Mouse (Mus musculus): Measurements from ENCODE around the gene Zfyve26.
"Not testable (repeated sequence)": the region's sequence is repeated elsewhere in the genome, so short reads cannot be mapped to it uniquely, and the experiment has no call there.

Gene Zfyve26

DNA sequence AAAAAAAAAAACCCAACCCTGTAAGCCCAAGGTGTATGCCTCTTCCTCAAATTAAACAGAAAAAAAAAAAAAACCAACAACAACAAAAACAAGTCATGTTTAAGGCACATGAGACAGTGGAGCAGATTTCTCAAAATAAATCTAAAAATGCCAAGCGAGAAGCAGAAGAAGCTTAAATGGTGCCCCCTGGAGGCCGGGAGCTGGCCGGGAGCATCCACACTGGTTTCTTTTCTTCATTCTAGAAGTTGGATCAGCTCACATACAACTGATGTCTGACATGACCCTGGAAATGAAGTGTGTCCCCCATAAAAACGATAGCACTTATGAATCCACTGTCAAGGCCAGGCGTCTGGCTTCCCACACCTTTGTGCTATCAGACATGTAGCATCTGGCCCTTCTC lies 35.1 kb downstream of the Zfyve26 start:
- in situ Hi-C loops (cut with MboI, MseI) = no loop called here

DNA sequence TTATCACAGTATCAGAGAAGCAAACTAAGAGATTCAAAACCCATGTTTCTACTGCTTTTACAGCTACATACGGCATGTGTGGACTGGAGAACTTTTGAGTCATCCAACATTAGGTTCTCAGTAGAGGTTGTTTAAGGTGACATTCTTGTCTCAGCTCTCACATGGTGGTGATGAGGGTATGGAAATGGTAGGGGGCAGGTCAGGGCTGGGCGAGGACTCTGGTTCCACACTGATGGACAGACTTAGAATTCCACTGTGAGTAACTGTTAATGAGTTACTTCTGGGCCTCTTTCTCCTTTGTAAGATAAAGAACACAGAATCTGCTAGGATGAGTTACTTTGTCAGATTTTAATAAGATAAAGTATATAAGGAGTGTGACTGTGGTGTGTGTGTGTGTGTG lies 36.0 kb downstream of the Zfyve26 start:
- in situ Hi-C loops (cut with MboI, MseI) = no loop called here

DNA sequence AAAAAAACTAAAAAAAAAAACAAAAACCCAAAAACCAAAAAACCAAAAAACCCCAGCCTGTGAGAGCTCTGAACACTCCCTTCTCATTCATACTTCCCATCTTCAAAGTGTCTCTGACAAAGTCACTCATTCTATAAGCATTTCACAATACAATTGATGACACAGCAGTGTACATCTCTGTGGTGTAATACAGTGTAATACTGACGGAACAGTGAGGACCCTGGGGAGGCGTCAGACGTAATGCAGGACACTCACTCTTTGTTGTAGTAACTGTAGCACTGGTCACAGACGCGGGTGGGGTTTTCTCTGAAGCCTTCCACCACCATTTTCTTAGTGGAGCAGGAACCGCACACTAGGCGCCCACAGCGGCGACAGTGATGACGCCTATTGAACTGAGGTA lies 41.1 kb downstream of the Zfyve26 start:
- in situ Hi-C loops (cut with MboI, MseI) = no loop called here

DNA sequence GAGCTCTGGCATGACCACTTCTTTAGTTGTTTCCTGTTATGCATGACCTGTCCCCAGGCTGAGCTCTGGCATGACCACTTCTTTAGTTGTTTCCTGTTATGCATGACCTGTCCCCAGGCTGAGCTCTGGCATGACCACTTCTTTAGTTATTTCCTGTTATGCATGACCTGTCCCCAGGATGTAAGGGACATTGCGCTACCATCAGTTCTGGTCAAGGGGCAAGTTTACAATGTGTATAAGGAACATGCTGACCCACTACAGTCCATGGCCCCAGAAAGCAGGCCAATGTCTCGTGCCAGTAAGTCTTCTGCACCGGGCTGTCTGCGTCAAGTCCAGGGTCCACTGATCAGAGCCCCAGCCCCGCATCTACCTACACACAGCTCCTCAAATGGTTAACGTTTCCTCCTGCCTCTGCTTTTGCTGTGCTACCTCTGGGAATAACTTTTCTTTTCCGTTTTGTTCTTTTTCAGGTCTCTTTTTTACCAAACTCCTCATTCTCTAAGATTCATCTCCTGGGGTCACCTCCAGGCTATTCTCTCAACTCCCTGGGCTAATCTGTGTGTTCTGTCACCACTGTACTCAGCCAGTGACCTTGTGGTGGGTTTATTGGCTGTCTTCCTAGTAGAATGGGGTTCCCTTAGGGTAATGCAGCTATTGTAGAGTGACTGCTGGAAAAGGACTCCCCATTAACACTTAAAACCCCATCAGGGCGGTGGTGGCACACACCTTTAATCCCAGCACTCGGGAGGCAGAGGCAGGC lies 42.6 kb downstream of the Zfyve26 start:
- in situ Hi-C loops (cut with MboI, MseI) = no loop called here

DNA sequence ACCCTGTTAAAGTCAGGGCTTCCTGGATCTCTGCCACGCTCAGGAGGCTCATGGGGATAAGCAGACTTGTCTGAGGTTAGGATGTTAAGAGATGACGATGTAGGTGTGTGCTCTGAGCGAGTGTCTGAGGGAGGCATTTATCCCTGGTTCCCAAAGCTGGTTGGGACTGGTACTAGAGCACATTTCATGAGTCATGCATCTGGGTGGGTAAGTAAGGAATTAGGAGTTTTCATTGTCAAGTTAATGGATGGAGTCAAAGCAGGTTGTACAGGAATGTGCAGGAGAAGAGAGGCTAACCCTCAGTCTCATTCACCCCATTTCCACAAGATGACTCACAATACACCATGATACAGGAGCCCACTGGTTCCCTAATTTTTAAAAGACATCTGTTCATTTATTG lies 48.0 kb downstream of the Zfyve26 start:
- in situ Hi-C loops (cut with MboI, MseI) = no loop called here

DNA sequence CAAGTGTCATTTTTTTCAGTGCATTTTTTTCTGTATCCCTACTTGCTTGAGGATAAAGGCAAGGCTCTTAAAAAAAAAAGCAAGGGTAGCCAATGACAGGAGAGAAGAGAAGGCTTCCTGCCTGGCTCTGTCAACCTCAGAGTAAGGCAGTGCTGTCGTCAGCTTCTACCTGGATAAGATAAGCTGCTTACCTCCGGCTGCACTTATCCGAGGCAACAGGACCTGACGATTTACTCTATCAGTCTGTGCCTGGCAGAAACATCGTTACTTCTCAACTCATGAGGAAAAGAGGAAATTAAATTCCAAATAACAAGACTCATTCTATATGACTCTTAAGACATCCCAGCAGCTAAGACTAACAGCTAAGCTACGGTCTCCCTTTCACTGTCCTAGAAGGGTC lies 53.2 kb downstream of the Zfyve26 start:
- in situ Hi-C loops (cut with MboI, MseI) = loop anchor here (5.0 kb wide), 1 partner anchor 51 kb away; the partner anchor contains the start of gene Rdh11

DNA sequence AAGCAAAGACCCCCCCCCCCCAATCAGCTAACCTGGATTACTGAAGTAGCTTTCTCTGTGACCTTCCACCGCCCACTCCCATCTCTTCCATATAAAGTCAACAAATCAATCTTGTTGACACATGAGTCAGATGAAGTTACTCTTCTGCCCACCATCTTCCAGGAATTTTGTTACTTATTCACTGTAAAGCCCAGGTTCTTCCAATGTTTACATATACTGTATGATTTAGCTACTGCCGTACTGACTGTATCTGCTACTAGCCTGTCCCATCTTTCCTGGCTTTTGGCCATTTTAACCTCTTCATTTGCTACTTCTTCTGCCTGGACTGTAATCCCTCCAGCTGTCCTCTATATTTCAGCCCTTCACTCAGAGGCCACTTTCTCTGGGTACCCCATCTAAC lies 54.1 kb downstream of the Zfyve26 start:
- in situ Hi-C loops (cut with MboI, MseI) = loop anchor here (5.0 kb wide), 1 partner anchor 50 kb away; the partner anchor contains the start of gene Rdh11

DNA sequence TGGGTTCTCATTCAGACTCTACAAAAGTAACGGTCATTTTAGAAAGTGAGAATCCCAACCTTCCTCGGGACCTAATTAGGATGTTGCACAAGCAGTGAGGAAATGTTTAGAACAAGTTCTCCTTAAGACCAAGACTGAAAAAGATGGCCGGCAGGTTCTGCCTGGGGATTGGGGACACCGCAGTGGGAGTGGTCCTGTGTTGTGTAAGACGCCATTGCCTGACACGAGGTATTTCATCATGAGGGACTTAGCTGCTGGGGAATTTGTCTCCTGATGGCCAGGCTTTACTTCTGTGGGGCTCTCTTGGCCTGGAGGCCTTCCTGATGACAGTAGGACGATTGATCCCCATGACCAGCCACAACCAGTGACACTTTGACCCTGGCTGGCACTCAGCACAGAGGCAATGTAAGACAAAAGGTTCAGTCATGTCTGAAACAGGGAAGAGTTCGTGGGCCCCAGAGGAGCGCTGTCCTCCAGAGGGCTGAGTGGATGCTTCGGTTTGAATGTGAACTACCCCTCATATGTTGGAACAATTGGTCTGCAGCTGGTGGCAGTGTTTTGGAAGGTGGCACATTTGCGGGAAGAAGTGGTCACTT lies 60.5 kb downstream of the Zfyve26 start:
- in situ Hi-C loops (cut with MboI, MseI) = no loop called here

DNA sequence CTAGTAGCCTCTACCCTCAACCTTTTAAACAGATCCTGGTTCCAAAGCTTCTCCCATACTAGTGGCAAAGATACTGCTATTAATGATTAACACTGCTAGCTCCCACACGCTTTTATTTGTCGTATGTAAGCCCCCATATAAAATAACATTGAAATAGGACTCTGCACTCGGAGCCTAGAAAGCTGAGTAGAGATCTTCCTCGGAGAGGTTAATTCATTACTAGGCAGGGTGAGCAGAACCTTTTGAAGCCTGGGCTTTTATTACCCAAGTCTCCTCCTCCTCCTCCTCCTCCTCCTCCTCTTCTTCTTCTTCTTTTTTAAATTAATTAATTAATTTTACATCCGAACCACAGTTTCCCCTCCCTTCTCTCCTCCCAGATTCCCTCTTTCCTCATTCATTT lies 78.6 kb downstream of the Zfyve26 start:
- in situ Hi-C loops (cut with MboI, MseI) = no loop called here

DNA sequence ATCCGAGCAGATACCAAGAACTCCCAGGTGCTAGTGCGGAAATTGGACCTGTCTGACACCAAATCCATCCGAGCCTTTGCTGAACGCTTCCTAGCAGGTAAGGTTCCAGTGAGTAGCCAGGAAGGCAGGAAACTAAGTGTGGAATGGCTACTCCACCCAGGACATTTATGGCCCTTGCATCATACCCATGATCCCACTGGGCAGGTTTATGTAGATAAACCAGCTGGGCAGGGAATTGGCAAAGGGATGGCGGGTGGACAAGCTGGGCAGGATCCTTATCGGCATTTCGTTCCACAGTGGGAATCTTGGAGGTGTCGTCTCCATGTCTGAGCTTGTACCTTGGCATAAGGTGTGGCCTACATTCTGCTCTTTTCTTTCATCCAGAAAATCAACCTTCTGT lies 84.7 kb downstream of the Zfyve26 start:
- in situ Hi-C loops (cut with MboI, MseI) = no loop called here

DNA sequence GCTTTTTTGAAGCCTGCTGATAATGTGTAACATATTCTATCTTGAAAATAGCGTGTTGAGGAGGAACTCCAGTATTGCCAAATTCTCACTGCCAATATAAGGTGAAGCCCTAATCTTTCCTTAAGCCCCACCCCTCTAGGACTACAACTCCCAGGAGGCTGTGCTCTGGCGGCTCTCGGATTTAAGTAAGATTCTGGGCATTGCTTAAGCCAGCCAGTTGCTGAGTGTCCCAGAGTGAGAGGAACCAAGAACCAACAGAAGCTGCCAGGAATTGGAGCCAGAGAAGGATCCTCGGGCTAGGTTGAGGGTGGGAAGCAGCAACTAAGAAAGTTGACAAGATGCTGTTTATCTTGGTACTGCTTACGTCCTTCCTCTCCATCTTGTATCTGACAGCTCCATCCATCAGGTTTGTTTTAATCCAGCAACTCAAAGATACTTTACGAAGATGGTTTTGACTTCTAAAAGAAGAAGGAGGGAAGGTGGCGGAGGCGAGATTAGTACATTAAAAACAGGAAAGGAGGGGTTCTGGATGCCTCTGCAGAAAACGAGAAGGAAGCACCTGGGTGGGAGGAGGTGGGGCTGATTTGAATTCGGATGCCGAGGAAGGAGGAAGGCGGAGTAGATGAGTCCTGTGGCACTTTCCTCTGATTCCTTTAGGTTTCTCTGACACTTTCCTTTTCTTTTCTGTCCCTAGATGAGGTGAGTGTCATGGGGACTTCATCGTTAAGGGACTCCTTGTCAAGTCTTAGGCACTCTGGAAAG lies 87.2 kb downstream of the Zfyve26 start, which contains the start of gene Rdh12:
Gene Rdh12 (plus strand): TSS at position 212 of the 762 bp plus-strand sequence.
- in situ Hi-C loops (cut with MboI, MseI) = loop anchor here (10.0 kb wide), 1 partner anchor 1494 kb away; no protein-coding TSS in a partner anchor

DNA sequence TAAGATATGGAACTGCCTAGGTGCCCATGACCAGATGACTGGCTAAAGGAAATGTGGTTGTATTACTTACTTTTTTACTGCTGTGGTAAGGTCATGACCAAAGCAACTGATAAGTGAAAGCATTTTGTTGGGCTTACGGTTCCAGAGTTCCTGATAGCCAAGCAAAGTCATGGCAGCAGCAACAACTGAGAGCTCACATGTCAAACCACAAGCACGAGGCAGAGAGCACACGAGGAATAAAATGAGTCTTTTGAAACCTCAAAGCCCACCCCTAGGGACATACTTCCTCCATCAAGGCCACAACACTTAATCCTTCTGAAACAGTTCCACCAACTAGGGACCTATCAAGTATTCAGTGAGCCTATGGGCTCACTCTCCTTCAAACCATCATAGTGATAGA lies 94.2 kb downstream of the Zfyve26 start:
- in situ Hi-C loops (cut with MboI, MseI) = loop anchor here (10.0 kb wide), 1 partner anchor 1487 kb away; no protein-coding TSS in a partner anchor

DNA sequence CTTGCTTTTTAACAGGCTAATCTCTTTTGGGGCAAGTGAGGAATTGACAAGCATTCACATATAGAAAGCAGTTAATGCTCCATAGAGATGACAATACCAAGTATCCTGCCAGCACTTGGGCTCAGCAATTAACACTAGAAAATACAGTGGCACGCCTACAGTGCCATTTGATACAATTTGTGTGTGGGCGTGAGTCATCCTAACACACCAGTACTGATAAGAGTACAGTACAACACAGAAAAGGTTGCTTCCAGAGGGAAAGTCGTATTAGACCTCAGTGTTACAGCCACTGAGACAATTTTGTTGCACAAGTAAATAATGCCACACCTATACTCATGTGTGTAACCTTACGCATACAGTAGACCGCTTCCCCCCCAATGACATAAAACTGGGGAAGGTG lies 99.0 kb downstream of the Zfyve26 start:
- in situ Hi-C loops (cut with MboI, MseI) = no loop called here

DNA sequence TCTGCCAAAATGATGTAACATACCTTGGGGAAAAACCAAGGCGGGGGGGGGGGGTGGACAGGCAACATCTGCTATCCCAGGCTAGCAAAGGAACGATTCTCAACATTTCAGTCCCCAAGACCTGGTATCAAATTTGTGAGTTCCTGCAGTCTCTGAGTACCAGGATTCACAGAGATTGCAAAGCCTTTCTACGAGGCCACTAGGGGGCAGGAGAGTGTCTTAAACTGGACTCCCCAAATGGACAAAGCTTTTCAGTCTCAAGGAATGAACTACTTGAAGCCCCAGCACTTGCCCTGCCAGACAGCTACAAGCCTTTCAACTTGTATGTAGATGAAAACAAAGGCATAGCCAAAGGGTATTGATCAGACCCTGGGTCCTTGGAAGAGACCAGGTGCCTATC lies 102.7 kb downstream of the Zfyve26 start:
- in situ Hi-C loops (cut with MboI, MseI) = loop anchor here (5.0 kb wide), 2 partner anchors 49 to 104 kb away; partner anchors contain the start of genes Rad51b and Zfyve26

DNA sequence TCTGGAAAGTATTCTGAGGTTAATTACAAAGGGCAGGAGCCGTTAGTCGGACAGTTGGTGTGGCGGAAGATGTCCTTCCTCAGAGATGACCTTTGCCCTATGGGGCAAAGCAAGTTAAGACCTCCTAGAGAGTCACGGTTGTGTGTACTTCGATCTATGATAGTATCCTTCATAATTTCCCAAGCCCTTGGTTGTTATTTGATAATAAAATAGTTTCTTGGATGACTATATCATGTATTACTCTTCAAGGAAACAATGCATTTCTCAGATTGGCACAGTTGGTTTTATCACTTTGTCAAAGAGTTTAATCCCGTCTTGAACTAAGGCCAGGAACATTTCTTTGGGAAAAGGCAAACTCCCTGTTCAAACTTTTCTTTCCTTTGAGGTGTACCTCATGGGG lies 103.9 kb downstream of the Zfyve26 start, which contains the start of gene Rdh11:
Gene Rdh11 (minus strand): TSS at position 101 of the 400 bp plus-strand sequence.
- in situ Hi-C loops (cut with MboI, MseI) = loop anchor here (5.0 kb wide), 2 partner anchors 50 to 105 kb away; partner anchors contain the start of genes Rad51b and Zfyve26

DNA sequence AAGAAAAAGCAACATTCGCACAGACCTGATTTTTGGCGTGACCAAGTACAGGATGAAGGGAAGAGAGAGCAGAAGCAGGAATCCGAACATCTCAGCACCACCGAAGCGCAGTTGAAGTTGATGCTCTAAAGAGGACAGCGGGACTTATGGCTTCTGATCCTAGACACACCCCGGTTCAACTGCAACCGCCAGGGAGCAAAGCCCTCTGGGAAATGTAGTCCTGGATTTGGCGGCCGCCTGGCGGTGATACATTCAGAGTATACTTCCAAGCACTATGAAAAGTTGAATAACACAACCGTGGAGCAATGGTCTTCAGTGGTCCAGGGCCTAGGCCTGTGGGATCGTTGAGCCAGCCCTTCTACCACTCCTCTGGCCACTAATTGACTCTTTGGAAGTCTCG lies 104.4 kb downstream of the Zfyve26 start:
- in situ Hi-C loops (cut with MboI, MseI) = loop anchor here (5.0 kb wide), 2 partner anchors 51 to 106 kb away; partner anchors contain the start of genes Rad51b and Zfyve26

DNA sequence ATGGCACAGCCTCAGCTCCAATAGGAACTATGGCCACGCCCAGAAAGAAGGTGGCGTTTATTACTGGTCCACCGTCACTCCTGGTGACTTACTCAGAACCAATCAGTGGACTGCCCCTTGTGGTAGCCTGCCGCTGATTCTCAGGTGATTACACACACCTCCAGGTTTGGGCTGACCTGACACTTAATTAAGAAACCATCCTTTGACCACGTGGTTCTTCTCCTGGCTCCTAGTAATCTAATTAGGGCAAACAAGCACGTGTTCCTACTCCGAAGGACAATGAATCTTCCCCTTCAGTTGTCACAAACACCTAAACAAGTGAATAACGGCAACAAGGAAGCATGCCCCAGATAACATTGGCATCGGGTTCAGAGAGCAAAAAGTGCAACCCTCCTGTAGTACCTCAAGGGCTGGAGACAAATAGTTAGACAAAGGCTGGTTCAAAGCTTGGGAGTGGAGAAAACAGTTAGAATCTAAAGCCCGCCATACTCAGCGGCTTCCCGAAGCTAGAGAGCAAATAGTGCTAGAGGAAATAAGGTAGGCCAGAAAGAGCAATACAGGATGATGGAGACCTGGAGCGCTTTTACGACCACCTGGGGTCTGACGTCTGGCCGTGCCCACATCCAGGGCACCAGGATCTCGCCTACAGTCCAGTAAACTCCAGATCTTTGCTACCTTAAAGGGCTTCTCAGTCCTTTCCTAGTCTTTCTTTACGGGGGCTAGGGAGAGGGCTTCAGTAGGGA lies 105.0 kb downstream of the Zfyve26 start:
- in situ Hi-C loops (cut with MboI, MseI) = loop anchor here (5.0 kb wide), 2 partner anchors 51 to 106 kb away; partner anchors contain the start of genes Rad51b and Zfyve26

DNA sequence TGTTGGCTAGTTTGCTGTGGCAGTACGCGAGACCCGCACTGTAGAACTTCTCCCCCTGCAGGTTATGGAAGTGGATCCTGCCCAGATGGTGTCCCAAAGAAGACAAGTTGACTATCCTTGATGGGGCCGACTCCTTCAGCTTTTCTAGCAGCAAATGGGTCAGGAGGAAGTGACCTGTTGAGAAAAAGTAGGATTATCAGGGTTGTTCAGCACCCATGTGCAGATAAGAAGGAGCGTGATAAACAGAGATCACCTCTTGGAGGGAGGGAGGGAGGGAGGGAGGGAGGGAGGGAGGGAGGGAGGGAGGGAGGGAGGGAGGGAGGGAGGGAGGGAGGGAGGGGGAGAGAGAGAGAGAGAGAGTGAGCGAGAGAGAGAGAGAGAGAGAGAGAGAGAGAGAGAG lies 110.9 kb downstream of the Zfyve26 start:
- in situ Hi-C loops (cut with MboI, MseI) = not testable (repeated sequence)

All from regulatory T cell (primary cell).